Mouse (Mus musculus) neural tube, postnatal 0 days (tissue): ENCODE results near the gene Pdzd8. TPM values are rescaled to one million over a fixed set of nuclear protein-coding genes. Genes with fewer than 3 reads are reported as not detected.

Experiments used
- polyA plus RNA-seq: library from polyadenylated mRNA; unstranded; fragments of >200 nt; fragmentation: Nextera tagmentation; extraction: Ambion mirVana; gene quantifications from 2 replicates; pipeline ENCODE4 v1.2.1, GENCODE M21; 2015

Pdzd8 gene
- 13.6 and 14.5 TPM in 2 replicates for polyA plus RNA-seq

GRCm38 (mm10) chr19:59345658-59346283 is at the start of gene Pdzd8:
Gene Pdzd8 (minus strand): TSS chr19:59345780.

DNA sequence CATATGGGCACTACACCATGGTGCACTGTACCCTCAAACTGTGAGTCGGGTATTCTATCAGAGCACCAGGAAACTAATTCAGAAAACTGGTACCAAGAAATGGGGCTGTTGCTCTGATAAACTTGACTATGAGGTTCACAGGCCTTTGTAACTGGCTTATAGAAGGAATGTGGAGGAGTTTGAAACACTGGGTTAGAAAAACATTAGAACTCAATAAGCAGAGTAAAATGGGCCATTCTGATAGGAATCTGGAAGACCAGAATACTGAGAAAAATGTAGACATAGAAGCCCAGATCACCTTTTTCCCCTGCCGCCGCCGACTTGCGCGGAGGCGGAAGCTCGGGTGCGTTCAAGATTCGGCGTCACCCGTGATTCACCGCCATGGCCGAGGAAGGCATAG is 23.6 kb downstream of the Pdzd8 start, which contains the start of gene Rps12-ps3:
Rps12-ps3 (plus strand) TSS at position 301 of the 400 bp plus-strand sequence.

DNA sequence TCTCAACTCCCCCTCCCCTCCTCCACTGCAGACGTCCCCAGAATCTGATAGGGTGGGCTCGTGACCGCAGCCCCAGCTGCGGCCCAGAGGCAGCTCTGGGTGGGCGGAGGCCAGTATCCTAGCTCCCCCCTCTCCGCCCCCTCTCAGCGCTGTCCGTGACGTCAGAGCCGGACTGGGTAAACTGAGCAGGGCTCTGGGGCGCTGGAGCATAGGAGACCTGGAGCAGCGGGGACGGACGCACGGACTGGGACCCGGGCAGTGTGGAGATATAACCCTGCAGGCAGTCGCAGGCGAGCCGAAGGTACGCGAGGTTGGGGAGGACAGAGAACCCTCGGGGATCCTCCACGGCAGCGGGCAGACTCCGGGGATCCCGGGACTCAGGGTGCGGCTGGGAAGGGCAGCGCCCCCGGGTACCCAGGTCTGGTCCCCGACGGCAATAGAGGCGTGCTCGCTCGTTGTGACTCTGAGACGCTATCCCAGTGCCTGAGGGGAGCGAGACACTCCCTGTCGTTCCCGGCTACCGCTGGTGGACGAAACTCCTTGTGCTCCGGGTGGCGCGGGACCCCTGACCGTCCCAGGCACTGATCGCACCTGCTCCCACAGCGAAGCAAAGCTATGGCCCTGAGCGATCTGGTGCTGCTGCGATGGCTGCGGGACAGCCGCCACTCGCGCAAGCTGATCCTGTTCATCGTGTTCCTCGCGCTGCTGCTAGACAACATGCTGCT is 84.7 kb downstream of the Pdzd8 start, which contains the start of gene Slc18a2:
Slc18a2 (plus strand) TSS at position 179 of the 725 bp plus-strand sequence.

Other genes with a start within 250 kb of the Pdzd8 start
- gene Vax1, start 175.7 kb downstream of the Pdzd8 start, polyA plus RNA-seq, result not detected in 2 replicates
- 0.28 TPM in 1 of 2 replicates, not detected in the other for gene Kcnk18, start 126.6 kb downstream of the Pdzd8 start, polyA plus RNA-seq
- 5.9 and 6.0 TPM in 2 replicates for gene Slc18a2, start 84.9 kb downstream of the Pdzd8 start, polyA plus RNA-seq
- 3.3 and 13.3 TPM in 2 replicates for gene Rps12-ps3, start 23.5 kb downstream of the Pdzd8 start, polyA plus RNA-seq
- gene Emx2, start 112.6 kb upstream of the Pdzd8 start, polyA plus RNA-seq, result not detected in 2 replicates